Mouse (Mus musculus) MEL (cell line): Measurements from ENCODE around the gene Cacna1c.

Experiments
- GATA1 ChIP-seq: IDR thresholded peaks from 2 replicates; pipeline ENCODE4 v1.6.1; 2011; ENCODE audit warnings: low read depth, low read length, improper control_type of control experiment
- HCFC1 ChIP-seq: IDR thresholded peaks from 2 replicates; pipeline ENCODE4 v1.6.1; 2012; ENCODE audit warnings: low read depth, mild to moderate bottlenecking, inconsistent platforms, low read length, improper control_type of control experiment, moderate library complexity
- POLR2A ChIP-seq, 2 experiments: IDR thresholded peaks; 2 replicates each; pipeline ENCODE4 v1.6.1; 2011 to 2012; ENCODE audit warnings: low read length in 2 of 2, mild to moderate bottlenecking in 2 of 2, control low read depth in 1 of 2, improper control_type of control experiment in 1 of 2, low read depth in 1 of 2, moderate library complexity in 1 of 2; ENCODE audit not compliant: control insufficient read depth in 1 of 2, insufficient read depth in 1 of 2, poor library complexity in 1 of 2
- POLR2AphosphoS2 ChIP-seq: IDR thresholded peaks from 2 replicates; pipeline ENCODE4 v1.6.1; 2011; ENCODE audit warnings: low read length, improper control_type of control experiment
- POLR2AphosphoS5 ChIP-seq: IDR thresholded peaks from 2 replicates; pipeline ENCODE4 v1.6.1; 2012; ENCODE audit warnings: low read depth, borderline replicate concordance, mild to moderate bottlenecking, inconsistent platforms, low read length, moderate library complexity, mixed read lengths
- SIN3A ChIP-seq: IDR thresholded peaks from 2 replicates; pipeline ENCODE4 v1.6.1; 2012; ENCODE audit warnings: low read length, improper control_type of control experiment, inconsistent platforms
- TCF12 ChIP-seq: IDR thresholded peaks from 2 replicates; pipeline ENCODE4 v1.6.1; 2014; ENCODE audit warnings: low read depth, mild to moderate bottlenecking, inconsistent platforms, low read length, improper control_type of control experiment, moderate library complexity
- ZKSCAN1 ChIP-seq: IDR thresholded peaks from 2 replicates; pipeline ENCODE4 v1.6.1; 2012; ENCODE audit warnings: low read depth, mild to moderate bottlenecking, inconsistent platforms, low read length, improper control_type of control experiment, moderate library complexity

- TF ChIP-seq POLR2AphosphoS2: no peak
- no peak for TF ChIP-seq GATA1
- no peak for TF ChIP-seq ZKSCAN1
- TF ChIP-seq SIN3A: no peak
- TF ChIP-seq POLR2AphosphoS5: no peak
- TF ChIP-seq TCF12: no peak
- no peak for TF ChIP-seq HCFC1
- TF ChIP-seq POLR2A (IDR thresholded peaks at IDR 0.05; ENCODE audit: control insufficient read depth in 1 of 2, insufficient read depth in 1 of 2, low read depth in 1 of 2, low read length in 2 of 2, poor library complexity in 1 of 2): no peak
Measured at GRCm38 (mm10) chr6:118796393-118796792, 399.8 kb downstream of the Cacna1c start.
